Mouse (Mus musculus): ENCODE results near the gene Hdac5. TPM values are rescaled to one million over a fixed set of nuclear protein-coding genes. Genes with fewer than 3 reads are reported as not detected.
"Not testable (repeated sequence)": the region's sequence is repeated elsewhere in the genome, so short reads cannot be mapped to it uniquely, and the experiment has no call there.

The Hdac5 gene
- total RNA-seq, 2 experiments from 2014 or later, result 79.1 to 115 TPM

DNA sequence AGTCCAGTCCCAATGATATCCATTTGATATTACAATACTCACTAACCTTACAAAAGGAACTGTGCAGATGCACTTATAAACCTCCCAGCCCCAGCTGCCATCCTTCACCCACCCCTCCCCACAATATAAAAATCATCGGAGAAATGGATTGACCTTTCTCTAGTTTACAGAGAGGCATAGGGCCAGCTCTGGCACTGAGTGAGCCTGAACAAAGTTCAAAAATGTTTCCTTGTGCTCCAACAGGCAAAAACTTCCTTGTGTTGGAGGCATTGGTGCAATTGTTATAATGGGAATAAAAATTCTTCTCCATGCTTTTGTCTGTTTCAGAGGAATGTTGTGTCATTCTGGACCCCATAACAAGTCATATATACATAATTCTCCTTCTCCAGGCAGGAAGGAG lies 43.7 kb downstream of the Hdac5 start:
- no peak for DNase-seq (ENCODE audit: low spot score in 2 of 2)

DNA sequence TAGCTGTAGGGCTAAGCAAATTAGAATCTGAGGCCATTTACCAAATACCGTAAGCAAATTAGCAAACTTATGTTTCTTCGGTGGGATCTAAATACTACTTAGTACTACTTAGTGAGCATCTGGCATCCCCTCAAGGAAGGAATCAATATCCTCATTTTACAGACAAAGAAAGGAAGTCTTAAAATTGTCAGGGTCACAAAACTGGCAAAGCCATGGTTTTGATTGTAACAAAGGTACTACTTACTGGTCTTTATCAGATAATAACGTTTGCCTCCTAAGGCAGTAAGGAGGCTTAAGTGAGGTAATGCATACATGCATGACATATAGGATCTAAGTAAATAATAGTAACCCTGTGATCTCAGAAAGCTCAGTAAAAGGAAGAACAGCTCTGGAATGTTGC lies 44.3 kb downstream of the Hdac5 start:
- DNase-seq (ENCODE audit: low spot score in 2 of 2), result no peak

DNA sequence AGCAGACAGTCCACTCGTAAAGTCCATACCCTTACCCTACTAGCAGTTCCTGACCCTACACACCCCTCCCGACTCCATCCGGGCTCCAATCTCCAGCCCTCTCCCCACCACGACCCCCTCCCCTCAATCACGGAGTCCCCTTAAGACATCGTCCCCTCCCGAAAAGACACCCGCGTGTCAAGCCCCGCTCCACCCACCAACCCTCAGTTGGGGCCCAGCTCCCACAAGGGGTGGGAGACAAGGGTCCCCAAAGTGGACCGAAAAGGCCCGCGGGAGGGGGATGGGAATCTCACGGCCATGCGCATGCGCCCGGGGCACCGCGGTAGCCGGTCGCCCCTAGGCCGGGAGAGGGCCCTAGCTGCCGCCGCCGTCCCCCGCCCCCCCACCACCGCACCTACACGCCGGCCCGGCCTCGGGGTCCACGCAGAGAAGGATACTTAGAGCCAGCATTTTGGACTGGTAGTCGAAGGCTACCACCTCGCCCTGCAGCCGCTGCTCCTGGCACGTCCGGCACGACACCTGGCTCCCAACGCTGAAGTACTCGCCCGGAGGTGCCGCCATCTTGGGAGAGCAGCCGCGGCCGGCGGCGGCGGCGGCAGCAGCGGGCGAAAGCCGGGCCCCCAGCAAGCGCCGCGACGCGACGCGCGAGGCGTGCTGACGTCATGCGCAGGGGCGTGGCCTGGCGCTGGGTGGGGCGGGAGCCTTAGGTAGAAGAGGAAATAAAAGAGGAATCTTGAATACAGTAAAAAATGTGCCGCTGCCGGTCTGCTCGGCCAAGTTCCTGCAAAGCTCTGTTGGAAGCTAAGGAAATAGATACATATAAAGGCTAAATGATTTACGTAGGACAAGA lies 45.1 kb downstream of the Hdac5 start, which contains the start of gene Lsm12:
Lsm12 (minus strand) TSS at position 651 of the 850 bp plus-strand sequence.
- DNase-seq (ENCODE audit: low spot score in 2 of 2), result peak; percentile 99

GRCm38 (mm10) chr11:102184253-102184645 lies 45.7 kb downstream of the Hdac5 start:
- no peak for DNase-seq (ENCODE audit: low spot score in 2 of 2)

- DNase-seq (ENCODE audit: low spot score in 2 of 2), result no peak
Measured at GRCm38 (mm10) chr11:102179836-102180235, 50.1 kb downstream of the Hdac5 start.

DNA sequence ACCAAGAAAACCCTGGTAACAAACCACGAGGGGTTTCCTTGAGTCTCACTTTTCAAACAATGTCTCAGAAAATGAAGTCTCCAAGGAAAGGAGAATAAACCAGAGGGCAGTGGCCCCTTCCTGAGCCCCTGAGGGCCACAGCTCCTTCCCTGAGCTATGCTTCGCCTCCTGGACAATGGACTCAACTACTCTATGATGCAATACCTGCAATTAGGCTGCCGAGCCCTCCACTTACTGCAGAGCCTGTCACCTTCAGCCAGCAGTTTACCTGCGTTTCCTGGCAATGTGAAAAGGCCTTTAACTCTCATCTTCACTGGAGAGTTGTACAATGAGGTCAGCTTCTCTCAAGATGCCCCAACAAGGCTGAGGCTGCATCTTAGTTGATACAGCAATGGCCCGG lies 61.3 kb downstream of the Hdac5 start:
- DNase-seq (ENCODE audit: low spot score in 2 of 2), result no peak

DNA sequence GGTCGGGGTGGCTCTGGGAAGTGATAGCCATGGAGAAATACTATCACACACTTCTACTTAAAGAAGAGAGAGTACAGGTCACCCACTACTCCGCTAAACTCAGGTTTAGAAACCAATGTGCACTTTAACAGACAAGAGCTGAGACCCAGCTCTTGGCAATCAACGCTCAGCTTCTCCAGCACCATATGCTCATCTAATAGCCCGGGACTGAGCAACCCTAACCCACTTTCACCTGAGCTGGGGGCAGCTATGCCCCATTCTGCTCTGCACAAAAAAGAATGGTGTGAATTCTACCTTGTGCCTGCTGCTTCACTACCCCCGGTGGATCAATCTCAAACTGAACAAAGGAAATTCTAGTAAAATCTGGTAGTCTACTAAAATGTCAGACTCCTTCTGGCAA lies 62.4 kb downstream of the Hdac5 start:
- DNase-seq (ENCODE audit: low spot score in 2 of 2), result no peak

DNA sequence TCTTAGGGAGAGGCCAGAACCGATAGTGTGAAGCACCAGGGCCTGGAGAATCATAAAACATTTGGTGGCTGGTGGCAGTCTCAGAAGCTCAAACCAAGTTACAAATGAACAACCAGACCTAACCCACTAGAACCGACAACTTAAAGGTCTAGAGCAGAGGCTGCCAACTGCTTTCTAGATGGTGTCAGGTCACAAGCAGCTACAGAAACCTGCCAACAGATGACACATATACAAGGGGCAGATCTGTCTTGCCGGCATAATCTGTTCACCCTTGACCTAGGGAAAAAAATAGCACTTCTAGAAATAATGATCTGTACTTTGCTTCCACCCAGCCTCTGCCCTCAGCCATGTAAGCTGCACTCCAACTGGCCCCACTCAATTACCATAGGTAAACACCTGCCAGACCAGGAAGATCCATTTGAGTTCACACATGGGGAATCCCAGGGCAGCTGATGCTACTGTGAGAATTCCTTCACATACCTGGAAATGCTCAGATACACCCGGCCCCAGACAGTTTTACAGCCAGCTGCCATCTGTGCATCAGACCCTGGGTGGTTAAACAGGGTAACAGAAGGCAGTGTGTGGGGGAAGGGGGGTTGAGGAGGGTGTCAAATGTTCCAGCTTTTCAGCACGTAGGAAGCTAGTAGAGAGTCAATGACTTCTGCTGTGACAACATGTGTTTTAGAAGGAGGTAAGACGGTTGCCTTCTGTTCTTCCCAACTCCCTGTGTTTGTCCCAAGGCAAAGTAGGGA lies 63.8 kb downstream of the Hdac5 start:
- no peak for DNase-seq (ENCODE audit: low spot score in 2 of 2)

DNA sequence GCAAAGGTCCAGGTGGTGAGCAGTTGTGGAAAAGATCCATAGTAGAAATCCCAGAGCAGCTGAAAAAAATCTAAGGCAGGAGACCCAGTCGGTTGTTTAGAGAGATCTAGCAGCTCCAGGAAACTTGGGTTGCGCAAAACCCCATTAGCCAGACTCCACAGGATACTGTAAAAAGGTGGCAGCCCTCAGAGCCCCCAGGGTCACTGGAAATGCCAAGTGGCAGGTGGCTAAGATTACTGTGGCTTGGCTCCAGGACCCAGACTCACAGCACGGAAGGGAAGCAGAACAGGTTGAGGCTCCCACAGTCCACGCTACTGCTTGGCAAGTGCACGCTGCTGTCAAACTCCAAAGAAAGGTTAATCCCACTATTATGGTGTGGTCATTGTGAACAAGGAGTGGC lies 70.2 kb downstream of the Hdac5 start:
- no peak for DNase-seq (ENCODE audit: low spot score in 2 of 2)

DNA sequence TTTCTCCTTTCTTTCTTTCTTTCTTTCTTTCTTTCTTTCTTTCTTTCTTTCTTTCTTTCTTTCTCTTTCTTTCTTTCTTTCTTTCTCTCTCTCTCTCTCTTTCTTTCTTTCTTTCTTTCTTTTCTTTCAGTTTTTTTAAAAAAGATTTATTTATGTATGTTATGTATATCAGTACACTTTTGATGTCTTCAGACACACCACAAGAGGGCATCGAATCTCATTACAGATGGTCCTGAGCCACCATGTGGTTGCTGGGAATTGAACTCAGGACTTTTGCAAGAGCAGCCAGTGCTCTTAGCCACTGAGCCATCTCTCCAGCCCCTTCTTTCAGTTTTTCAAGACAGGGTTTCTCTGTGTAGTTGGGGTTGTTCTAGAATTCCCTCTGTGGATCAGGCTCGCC lies 71.9 kb downstream of the Hdac5 start:
- not testable (repeated sequence) for DNase-seq (ENCODE audit: low spot score in 2 of 2)

GRCm38 (mm10) chr11:102156786-102157089 lies 73.2 kb downstream of the Hdac5 start:
- no peak for DNase-seq (ENCODE audit: low spot score in 2 of 2)

DNA sequence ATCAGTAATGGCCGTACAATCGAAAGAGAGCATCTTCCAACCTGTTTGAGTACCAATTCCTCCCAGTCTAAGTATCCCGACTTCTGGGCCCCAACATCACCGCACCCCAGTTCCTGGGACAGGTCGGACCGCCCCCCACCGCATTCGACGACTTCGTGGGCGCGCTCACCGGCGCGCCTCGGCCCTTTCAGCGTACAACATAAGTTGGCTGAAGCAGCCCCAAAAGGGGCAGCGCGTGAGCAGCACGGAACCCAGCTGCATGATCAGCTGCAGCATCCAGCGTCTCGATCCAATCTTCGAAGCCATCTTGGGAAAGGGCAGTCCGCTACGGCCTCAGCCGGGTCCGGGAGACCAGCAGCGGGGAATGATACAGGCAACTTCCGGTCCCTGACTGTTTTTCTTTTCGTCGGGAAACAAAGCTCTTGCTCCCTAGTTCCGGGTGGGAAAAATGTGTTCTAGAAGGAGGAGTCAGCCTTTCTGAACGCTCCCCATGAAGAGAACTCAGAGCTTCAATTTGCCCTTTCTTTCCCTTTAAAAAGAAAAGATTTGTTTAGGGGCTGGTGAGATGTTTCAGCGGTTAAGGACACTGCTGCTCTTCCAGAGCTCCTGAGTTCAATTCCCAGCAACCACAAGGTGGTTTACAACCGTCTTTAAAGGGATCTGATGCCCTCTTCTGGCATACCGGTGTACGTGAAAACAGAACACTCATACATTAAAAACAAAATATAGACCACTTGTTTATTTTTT lies 73.8 kb downstream of the Hdac5 start, which contains the start of gene Tmem101:
Tmem101 (minus strand) TSS at position 366 of the 747 bp plus-strand sequence.
- DNase-seq (ENCODE audit: low spot score in 2 of 2), result peak; percentile 82 to 84

GRCm38 (mm10) chr11:102147213-102147989 lies 82.6 kb downstream of the Hdac5 start:
- no peak for DNase-seq (ENCODE audit: low spot score in 2 of 2)

GRCm38 (mm10) chr11:102146531-102146930 lies 83.4 kb downstream of the Hdac5 start:
- no peak for DNase-seq (ENCODE audit: low spot score in 2 of 2)

DNA sequence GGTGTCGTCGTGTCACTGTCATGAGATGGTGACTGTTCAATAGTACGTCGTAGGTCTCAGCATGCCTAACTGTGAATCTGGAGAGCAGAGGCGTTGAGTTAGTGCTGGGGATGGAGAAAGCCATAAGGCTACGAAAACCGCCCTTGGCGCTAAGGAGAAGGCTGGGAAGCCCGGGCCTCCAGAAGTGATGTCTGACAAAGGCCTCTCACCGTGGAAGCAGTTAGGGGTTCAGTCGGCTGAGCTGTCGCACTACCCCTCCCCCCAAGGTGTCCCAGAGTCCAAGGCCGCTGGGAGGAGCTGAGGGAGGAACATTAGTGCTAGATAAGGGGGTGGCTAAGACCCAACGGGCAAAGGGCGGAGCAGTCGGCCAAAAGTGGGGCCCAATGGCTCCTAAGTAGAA lies 84.0 kb downstream of the Hdac5 start:
- no peak for DNase-seq (ENCODE audit: low spot score in 2 of 2)

- DNase-seq (ENCODE audit: low spot score in 2 of 2), result no peak
Measured at GRCm38 (mm10) chr11:102145471-102146001, 84.4 kb downstream of the Hdac5 start, which contains the start of gene Nags. Gene Nags, plus strand, starts transcription at chr11:102145513.

DNA sequence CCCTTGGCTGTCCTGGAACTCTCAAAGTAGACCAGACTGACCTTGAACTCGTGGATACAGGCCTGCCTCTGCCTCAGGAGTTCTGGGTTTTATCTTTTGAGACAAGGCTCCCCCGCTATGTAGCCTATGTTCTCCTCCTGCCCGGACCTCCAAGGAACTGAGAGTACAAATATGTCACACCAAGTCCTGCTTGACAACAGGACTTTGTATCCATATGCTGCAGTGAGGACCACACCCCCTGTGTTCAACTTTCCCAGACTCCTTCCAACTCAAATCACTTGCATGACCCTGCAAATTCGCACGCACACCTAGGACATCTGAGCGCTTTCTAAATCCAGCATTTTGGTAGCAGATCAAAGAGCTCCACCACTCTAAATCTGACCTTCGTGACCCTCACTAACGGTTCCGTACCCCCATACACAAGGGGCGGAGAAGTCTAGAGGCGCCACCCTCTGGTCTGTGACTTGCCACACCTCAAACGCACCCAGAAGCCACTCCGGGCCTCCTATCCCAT lies 85.0 kb downstream of the Hdac5 start:
- DNase-seq (ENCODE audit: low spot score in 2 of 2), result no peak

Data from adrenal gland, adult 18-20 months (tissue).